Mouse (Mus musculus): Measurements from ENCODE around the gene Pm20d1.

GRCm38 (mm10) chr1:131867093-131867945 lies 70.1 kb downstream of the Pm20d1 start, which contains the start of gene Rab29:
- TF ChIP-seq CTCF (IDR thresholded peaks at IDR 0.05; ENCODE audit: low read depth) (peak; percentile 74), EP300 (IDR thresholded peaks at IDR 0.05; ENCODE audit: low read depth) (no peak)

Data from heart, postnatal 0 days (tissue).